Mouse (Mus musculus): ENCODE measurements around the gene Tmem132a.

DNA sequence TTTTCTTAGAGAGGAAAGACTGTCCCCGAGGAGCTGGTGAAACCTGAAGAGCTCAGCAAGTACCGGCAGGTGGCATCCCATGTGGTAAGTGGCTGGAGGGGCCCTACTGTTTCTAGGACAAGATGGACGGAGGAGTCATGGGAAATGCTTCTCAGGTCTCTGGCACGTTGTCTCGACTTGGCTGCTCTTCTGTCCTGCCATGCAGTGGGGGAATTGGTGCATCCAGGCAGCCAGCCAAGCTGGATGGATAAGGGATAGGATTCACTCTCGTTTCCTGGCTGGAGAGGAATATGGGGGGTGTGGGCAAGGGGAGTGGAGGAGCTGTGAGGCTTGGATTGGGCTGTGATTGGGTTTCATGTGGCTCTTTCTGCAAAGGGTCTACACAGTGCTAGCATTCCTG lies 30.6 kb upstream of the Tmem132a start:
- TF ChIP-seq ZMIZ1 (IDR thresholded peaks at IDR 0.05; ENCODE audit: low read depth, low read length) (no peak), E2F4 (IDR thresholded peaks at IDR 0.05; ENCODE audit: insufficient replicate concordance, low read depth, low read length) (no peak), POLR2A (IDR thresholded peaks at IDR 0.05; ENCODE audit: low read depth, low read length) (no peak), EP300 (IDR thresholded peaks at IDR 0.05; ENCODE audit: low read length) (no peak), MAZ (IDR thresholded peaks at IDR 0.05; ENCODE audit: low read depth, low read length) (no peak), POLR2AphosphoS2 (IDR thresholded peaks at IDR 0.05; ENCODE audit: low read depth, low read length) (no peak), MAFK (IDR thresholded peaks at IDR 0.05; ENCODE audit: insufficient replicate concordance, low read length) (no peak), ZNF384 (IDR thresholded peaks at IDR 0.05; ENCODE audit: low read depth, low read length) (no peak), KAT2A (IDR thresholded peaks at IDR 0.05; ENCODE audit: insufficient replicate concordance, low read length) (no peak), CHD1 (IDR thresholded peaks at IDR 0.05; ENCODE audit: low read depth, low read length) (no peak), TCF12 (IDR thresholded peaks at IDR 0.05; ENCODE audit: low read depth, low read length) (no peak), CTCF (conservative IDR thresholded peaks at IDR 0.05 in 1 of 2, IDR thresholded peaks at IDR 0.05 in 1 of 2; ENCODE audit: low read depth in 2 of 2, low read length in 2 of 2) (no peak)
